ENCODE assay signal across 8 mouse cellular contexts in the genomic region with DNA sequence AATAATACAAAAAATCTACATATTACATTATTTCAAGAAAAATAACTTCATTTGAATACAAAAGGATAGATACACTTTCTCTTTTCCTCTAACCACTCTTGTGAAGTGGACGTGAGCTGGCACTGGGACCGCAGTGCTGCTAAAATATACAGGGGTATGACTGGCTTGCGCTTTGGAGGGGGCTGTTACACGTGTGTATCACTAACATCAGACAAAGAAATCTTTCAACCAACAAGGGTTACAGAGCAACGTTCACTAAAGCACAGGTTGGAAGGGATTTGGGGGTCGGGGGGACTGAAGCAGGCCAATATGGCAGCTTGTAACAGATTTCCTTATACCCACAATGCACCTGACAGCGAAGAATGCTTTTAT.
DNase-seq lines count a peak whose midpoint lies in the region; ATAC-seq and TF ChIP-seq lines count a peak whose summit lies in the region.

No protein-coding gene starts in this region.

- TF ChIP-seq CTCF in testis, adult 2 months (IDR thresholded peaks at IDR 0.05; ENCODE audit: control insufficient read depth, insufficient read depth, insufficient replicate concordance, low read depth, low read length), result no peak

- H3K9me3 ChIP-seq in heart, embryonic 13.5 days, result no peaks in the 10 kb centered on the region
- no peaks in the 10 kb centered on the region for H3K9me3 ChIP-seq in limb, embryonic 15.5 days

- peak overlapping the region; percentile 56 for H3K4me3 ChIP-seq in heart, embryonic 13.5 days
- peak overlapping the region; percentile 52 for H3K4me3 ChIP-seq in testis, adult 2 months (ENCODE audit: control insufficient read depth, low read depth, low read length)
- peak overlapping the region; percentile 43 for H3K4me3 ChIP-seq in limb, embryonic 15.5 days

- no peak overlapping the region for H3K27ac ChIP-seq in heart, embryonic 13.5 days (replicated peaks)
- H3K27ac ChIP-seq in testis, adult 2 months (ENCODE audit: control insufficient read depth, insufficient read depth, low read depth, low read length), result peak overlapping the region; percentile 47; the same call in 1 of the 2 replicates
- no peak overlapping the region for H3K27ac ChIP-seq in limb, embryonic 15.5 days

- H3K27me3 ChIP-seq in heart, embryonic 13.5 days (replicated peaks), result 0 out of 2 replicates have a peak, but pooled peaks cover 3% of the 10 kb centered on the region
- H3K27me3 ChIP-seq in testis, adult 2 months (ENCODE audit: control insufficient read depth, insufficient read depth, low read length), result no peaks in the 10 kb centered on the region
- no peaks in the 10 kb centered on the region for H3K27me3 ChIP-seq in limb, embryonic 15.5 days

- peaks cover 11% of the 10 kb centered on the region for H3K4me1 ChIP-seq in heart, embryonic 13.5 days
- H3K4me1 ChIP-seq in testis, adult 2 months (ENCODE audit: control insufficient read depth, insufficient read depth, low read length), result peaks cover 2% of the 10 kb centered on the region
- peaks cover 18% of the 10 kb centered on the region for H3K4me1 ChIP-seq in limb, embryonic 15.5 days

- H3K9ac ChIP-seq in heart, embryonic 13.5 days, result peak overlapping the region; percentile 76; the same call in 1 of the 2 replicates
- no peak overlapping the region for H3K9ac ChIP-seq in limb, embryonic 15.5 days

- ATAC-seq in heart, embryonic 13.5 days (ENCODE audit: extremely low read depth, insufficient number of reproducible peaks, low FRiP score, low TSS enrichment), result no peak
- no peak for ATAC-seq in limb, embryonic 15.5 days (ENCODE audit: insufficient number of reproducible peaks, low FRiP score, low TSS enrichment, low read depth)
- no peak for ATAC-seq in megakaryocyte progenitor cell, adult 5-6 weeks (replicated peaks; ENCODE audit: poor library complexity)

- DNase-seq in heart, adult 11 months, result no peak
- DNase-seq in testis, postnatal 10 days (ENCODE audit: low spot score), result no peak
- no peak for DNase-seq in left cerebral cortex, postnatal 25 days (ENCODE audit: low spot score in 2 of 2)
- DNase-seq in spleen, adult 12 weeks (ENCODE audit: low spot score), result no peak

- intact Hi-C loops in left cerebral cortex, postnatal 25 days (cut with DNase I), result loop anchor here (2.0 kb wide), 2 partner anchors 73 to 359 kb away; no protein-coding TSS in a partner anchor

- no peak for TF ChIP-seq POLR2A in testis, adult 2 months (IDR thresholded peaks at IDR 0.05; ENCODE audit: control insufficient read depth, low read depth, low read length)

- peak overlapping the region; percentile 88 for H3K4me2 ChIP-seq in heart, embryonic 13.5 days
- peak overlapping the region; percentile 90 for H3K4me2 ChIP-seq in limb, embryonic 15.5 days

- H3K36me3 ChIP-seq in heart, embryonic 13.5 days, result no peaks in the 10 kb centered on the region
- no peaks in the 10 kb centered on the region for H3K36me3 ChIP-seq in testis, adult 2 months (ENCODE audit: control insufficient read depth, insufficient read depth, low read length)
- no peaks in the 10 kb centered on the region for H3K36me3 ChIP-seq in limb, embryonic 15.5 days

- 58% methylated on average over 7 of the region's 7 CpGs for WGBS in heart, embryonic 13.5 days
- WGBS in limb, embryonic 15.5 days, result 62% methylated on average over 7 of the region's 7 CpGs
